In the genomic region with DNA sequence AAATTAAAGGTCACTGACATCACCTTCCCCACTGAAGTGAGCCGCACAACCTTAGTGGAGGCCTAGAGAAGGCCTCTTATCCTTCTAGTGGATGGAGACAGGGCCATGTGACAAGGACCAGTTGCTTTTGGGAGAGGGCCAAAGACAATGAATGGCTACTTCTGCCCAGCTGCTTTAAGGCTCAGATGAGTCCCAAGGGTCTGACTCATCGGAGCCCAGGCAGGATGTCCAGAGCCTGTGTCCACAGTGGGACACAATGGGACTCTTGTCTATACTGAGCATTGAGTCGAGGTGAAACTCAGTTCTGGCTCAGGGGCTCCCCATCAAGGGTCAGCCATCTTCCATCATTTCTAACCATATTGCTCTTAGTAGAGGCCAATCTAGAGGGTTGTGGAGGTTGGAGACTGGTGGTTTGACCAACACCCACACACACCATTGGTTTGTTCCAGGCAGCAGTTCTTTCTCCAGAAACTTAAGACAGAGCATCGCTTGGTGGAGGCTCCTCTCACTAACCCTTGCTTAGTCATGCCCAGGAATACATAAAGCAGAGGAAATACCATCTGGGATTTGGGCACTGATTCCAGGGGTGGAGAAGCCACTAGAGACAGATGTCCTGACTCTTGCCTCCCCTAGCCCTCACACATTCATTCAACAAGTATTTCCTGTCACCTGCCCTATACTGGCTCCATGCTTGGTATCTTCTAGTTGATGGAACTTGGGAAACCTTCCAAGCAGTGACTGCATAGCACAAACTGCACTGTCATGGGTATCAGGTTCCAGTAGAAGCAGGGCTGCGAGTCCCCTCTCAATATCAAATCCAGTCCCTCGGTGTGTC, we compare ENCODE assay signal across 14 mouse cellular contexts. TPM values are rescaled to one million over a fixed set of nuclear protein-coding genes. Genes with fewer than 3 reads are reported as not detected.
DNase-seq lines count a peak whose midpoint lies in the region; ATAC-seq and TF ChIP-seq lines count a peak whose summit lies in the region.
"Had no signal": no experiment of that assay in that cellular context is flagged by ENCODE, and none has a peak within 500 bp of the region (broad histone marks: within the 10 kb centered on the region; RNA-seq: fewer than 3 reads in every experiment).

No protein-coding gene starts in this region.

- TF ChIP-seq CTCF in left cerebral cortex, adult 2 months (IDR thresholded peaks at IDR 0.05): no peak

- H3K9me3 ChIP-seq in embryonic facial prominence, embryonic 14.5 days (ENCODE audit: control insufficient read depth, low read length): no peaks in the 10 kb centered on the region
- H3K9me3 ChIP-seq in embryonic facial prominence, embryonic 10.5 days: no peaks in the 10 kb centered on the region
- H3K9me3 ChIP-seq in heart, embryonic 14.5 days (ENCODE audit: control insufficient read depth, low read length): no peaks in the 10 kb centered on the region
- no peaks in the 10 kb centered on the region for H3K9me3 ChIP-seq in hindbrain, embryonic 11.5 days (ENCODE audit: control insufficient read depth, low read length)
- H3K9me3 ChIP-seq: limb, embryonic 15.5 days had no signal

- no peak overlapping the region for H3K4me3 ChIP-seq in embryonic facial prominence, embryonic 14.5 days (ENCODE audit: low read depth, low read length)
- H3K4me3 ChIP-seq in embryonic facial prominence, embryonic 10.5 days: no peak overlapping the region
- H3K4me3 ChIP-seq in heart, embryonic 14.5 days (ENCODE audit: control insufficient read depth in 1 of 2, insufficient read depth in 1 of 2, low read depth in 1 of 2, low read length in 2 of 2): no peak overlapping the region
- H3K4me3 ChIP-seq in hindbrain, embryonic 11.5 days (ENCODE audit: low read depth, low read length): no peak overlapping the region
- H3K4me3 ChIP-seq in left cerebral cortex, adult 2 months: no peak overlapping the region
- H3K4me3 ChIP-seq: limb, embryonic 15.5 days had no signal

- WGBS in embryonic facial prominence, embryonic 14.5 days: 55% methylated on average over 6 of the region's 6 CpGs
- 72% methylated on average over 6 of the region's 6 CpGs for WGBS in embryonic facial prominence, embryonic 10.5 days
- WGBS in heart, embryonic 14.5 days: 52% methylated on average over 6 of the region's 6 CpGs
- 82% methylated on average over 6 of the region's 6 CpGs for WGBS in hindbrain, embryonic 11.5 days

- no peak for ATAC-seq in embryonic facial prominence, embryonic 14.5 days (ENCODE audit: low read depth)
- ATAC-seq in heart, embryonic 14.5 days (ENCODE audit: insufficient number of reproducible peaks, insufficient read depth, low FRiP score, low read depth): peak; percentile 75
- no peak for ATAC-seq in hindbrain, embryonic 11.5 days (ENCODE audit: low FRiP score)
- ATAC-seq: intestine, embryonic 16.5 days had no signal

- H3K4me2 ChIP-seq in embryonic facial prominence, embryonic 14.5 days (ENCODE audit: low read depth, low read length): no peak overlapping the region
- no peak overlapping the region for H3K4me2 ChIP-seq in heart, embryonic 14.5 days (ENCODE audit: low read length)
- no peak overlapping the region for H3K4me2 ChIP-seq in hindbrain, embryonic 11.5 days (replicated peaks; ENCODE audit: low read depth, low read length)
- H3K4me2 ChIP-seq: limb, embryonic 15.5 days had no signal

- DNase-seq in embryonic facial prominence, embryonic 14.5 days (ENCODE audit: low spot score): peak; percentile 19
- DNase-seq in embryonic facial prominence, embryonic 10.5 days (ENCODE audit: low spot score): no peak
- peak; percentile 10 for DNase-seq in retina, postnatal 1 day
- no peak for DNase-seq in retina, embryonic 14.5 days (ENCODE audit: low spot score)
- no peak for DNase-seq in hindbrain, embryonic 11.5 days (ENCODE audit: low spot score)
- DNase-seq in left cerebral cortex, adult 2 months (ENCODE audit: extremely low spot score in 1 of 2, low spot score in 2 of 2): no peak
- DNase-seq in adrenal gland, adult 8-10 months: no peak
- DNase-seq: adrenal gland, postnatal 14 days; layer of hippocampus, postnatal 36 days had no signal

- H3K4me1 ChIP-seq in embryonic facial prominence, embryonic 14.5 days (ENCODE audit: control insufficient read depth, insufficient read depth, low read length): 0 out of 2 replicates have a peak, but pooled peaks cover 4% of the 10 kb centered on the region
- peaks cover 6% of the 10 kb centered on the region for H3K4me1 ChIP-seq in embryonic facial prominence, embryonic 10.5 days
- H3K4me1 ChIP-seq in heart, embryonic 14.5 days (ENCODE audit: control insufficient read depth in 2 of 2, insufficient read depth in 2 of 2, low read length in 2 of 2): peaks cover 6% of the 10 kb centered on the region in 2 experiments; a peak in 3 of 4 replicates
- H3K4me1 ChIP-seq in hindbrain, embryonic 11.5 days (replicated peaks; ENCODE audit: control insufficient read depth, insufficient read depth, low read length): peaks cover 5% of the 10 kb centered on the region; the same call in 1 of the 2 replicates

- H3K27ac ChIP-seq in embryonic facial prominence, embryonic 14.5 days (replicated peaks; ENCODE audit: low read depth, low read length): no peak overlapping the region
- no peak overlapping the region for H3K27ac ChIP-seq in embryonic facial prominence, embryonic 10.5 days (replicated peaks)
- H3K27ac ChIP-seq in heart, embryonic 14.5 days (replicated peaks in 1 of 2; ENCODE audit: control insufficient read depth in 1 of 2, insufficient read depth in 1 of 2, low read depth in 2 of 2, low read length in 2 of 2): peak overlapping the region; percentile 14 to 58; a peak in 1 of 4 replicates
- no peak overlapping the region for H3K27ac ChIP-seq in hindbrain, embryonic 11.5 days (ENCODE audit: low read depth, low read length)
- H3K27ac ChIP-seq in left cerebral cortex, adult 2 months: no peak overlapping the region
- H3K27ac ChIP-seq: limb, embryonic 15.5 days had no signal

- intact Hi-C loops in left cerebral cortex, adult 2 months (cut with DNase I): loop anchor here (10.0 kb wide), 1 partner anchor 151 kb away; no protein-coding TSS in a partner anchor

- no peaks in the 10 kb centered on the region for H3K27me3 ChIP-seq in embryonic facial prominence, embryonic 14.5 days (replicated peaks; ENCODE audit: control insufficient read depth, insufficient read depth, low read length)
- H3K27me3 ChIP-seq in embryonic facial prominence, embryonic 10.5 days (replicated peaks; ENCODE audit: low read depth, poor library complexity, severe bottlenecking): peaks cover 23% of the 10 kb centered on the region
- no peaks in the 10 kb centered on the region for H3K27me3 ChIP-seq in heart, embryonic 14.5 days (ENCODE audit: control insufficient read depth, insufficient read depth, low read length)
- H3K27me3 ChIP-seq in hindbrain, embryonic 11.5 days (ENCODE audit: control insufficient read depth, insufficient read depth, low read length): no peaks in the 10 kb centered on the region

- no peaks in the 10 kb centered on the region for H3K36me3 ChIP-seq in embryonic facial prominence, embryonic 14.5 days (ENCODE audit: control insufficient read depth, insufficient read depth, low read length)
- no peaks in the 10 kb centered on the region for H3K36me3 ChIP-seq in embryonic facial prominence, embryonic 10.5 days (replicated peaks)
- H3K36me3 ChIP-seq in heart, embryonic 14.5 days (ENCODE audit: control insufficient read depth, insufficient read depth, low read length): no peaks in the 10 kb centered on the region
- H3K36me3 ChIP-seq in hindbrain, embryonic 11.5 days (ENCODE audit: control insufficient read depth, insufficient read depth, low read length): no peaks in the 10 kb centered on the region
- H3K36me3 ChIP-seq: limb, embryonic 15.5 days had no signal

- H3K9ac ChIP-seq in embryonic facial prominence, embryonic 14.5 days (ENCODE audit: low read depth, low read length): no peak overlapping the region
- no peak overlapping the region for H3K9ac ChIP-seq in heart, embryonic 14.5 days (ENCODE audit: low read length)
- H3K9ac ChIP-seq in hindbrain, embryonic 11.5 days (ENCODE audit: low read depth, low read length): no peak overlapping the region
- H3K9ac ChIP-seq: limb, embryonic 15.5 days had no signal

RNA-seq across cellular contexts. Expression of a gene that starts 3.9 kb away (rescaled TPM):
- 7.5 and 9.2 TPM in 2 replicates for polyA plus RNA-seq in embryonic facial prominence, embryonic 14.5 days (2014; fragmentation: Nextera tagmentation; extraction: Ambion mirVana)
- polyA plus RNA-seq in embryonic facial prominence, embryonic 10.5 days (2016; fragmentation: Nextera tagmentation; extraction: Ambion mirVana): 0.24 and 0.65 TPM in 2 replicates
- polyA plus RNA-seq in heart, embryonic 14.5 days (2014; fragmentation: Nextera tagmentation; extraction: Ambion mirVana): 0.92 and 0.95 TPM in 2 replicates
- 1.7 and 2.3 TPM in 2 replicates for polyA plus RNA-seq in hindbrain, embryonic 11.5 days (2014; fragmentation: Nextera tagmentation; extraction: Ambion mirVana)
- 10 to 100 TPM; 25.7 to 27.4 TPM for total RNA-seq in left cerebral cortex, adult 2 months (2021)
- 10 to 100 TPM in 2 of 4 experiments, 1 to 10 TPM in 2; 1.2 to 14.6 (median 6.8) TPM for total RNA-seq in adrenal gland, adult 8-10 months (2022)

RNA-seq across cellular contexts. Expression of a gene that starts 10.0 kb away (rescaled TPM):
- not detected in 2 replicates for polyA plus RNA-seq in embryonic facial prominence, embryonic 14.5 days (2014; fragmentation: Nextera tagmentation; extraction: Ambion mirVana)
- polyA plus RNA-seq in embryonic facial prominence, embryonic 10.5 days (2016; fragmentation: Nextera tagmentation; extraction: Ambion mirVana): not detected in 2 replicates
- not detected in 2 replicates for polyA plus RNA-seq in heart, embryonic 14.5 days (2014; fragmentation: Nextera tagmentation; extraction: Ambion mirVana)
- polyA plus RNA-seq in hindbrain, embryonic 11.5 days (2014; fragmentation: Nextera tagmentation; extraction: Ambion mirVana): not detected in 2 replicates
- not detected for total RNA-seq in left cerebral cortex, adult 2 months (2021)
- not detected for total RNA-seq in adrenal gland, adult 8-10 months (2022)
- total RNA-seq: adrenal gland, postnatal 14 days; layer of hippocampus, postnatal 36 days had no signal
- polyA plus RNA-seq: forebrain, embryonic 11.5 days; intestine, embryonic 16.5 days; limb, embryonic 15.5 days; lung, embryonic 16.5 days had no signal

RNA-seq across cellular contexts. Expression of a gene that starts 21.0 kb away (rescaled TPM):
- 35.0 and 35.7 TPM in 2 replicates for polyA plus RNA-seq in embryonic facial prominence, embryonic 14.5 days (2014; fragmentation: Nextera tagmentation; extraction: Ambion mirVana)
- polyA plus RNA-seq in embryonic facial prominence, embryonic 10.5 days (2016; fragmentation: Nextera tagmentation; extraction: Ambion mirVana): 90.4 and 93.7 TPM in 2 replicates
- 37.4 and 42.1 TPM in 2 replicates for polyA plus RNA-seq in heart, embryonic 14.5 days (2014; fragmentation: Nextera tagmentation; extraction: Ambion mirVana)
- polyA plus RNA-seq in hindbrain, embryonic 11.5 days (2014; fragmentation: Nextera tagmentation; extraction: Ambion mirVana): 73.6 and 76.6 TPM in 2 replicates
- 10 to 100 TPM; 23.4 to 25.5 TPM for total RNA-seq in left cerebral cortex, adult 2 months (2021)
- 10 to 100 TPM; 22.2 to 26.7 (median 25.2) TPM for total RNA-seq in adrenal gland, adult 8-10 months (2022)

RNA-seq across cellular contexts. Expression of a gene that starts 21.5 kb away (rescaled TPM):
- 375 and 387 TPM in 2 replicates for polyA plus RNA-seq in embryonic facial prominence, embryonic 14.5 days (2014; fragmentation: Nextera tagmentation; extraction: Ambion mirVana)
- 570 and 593 TPM in 2 replicates for polyA plus RNA-seq in embryonic facial prominence, embryonic 10.5 days (2016; fragmentation: Nextera tagmentation; extraction: Ambion mirVana)
- polyA plus RNA-seq in heart, embryonic 14.5 days (2014; fragmentation: Nextera tagmentation; extraction: Ambion mirVana): 453 and 486 TPM in 2 replicates
- 392 and 442 TPM in 2 replicates for polyA plus RNA-seq in hindbrain, embryonic 11.5 days (2014; fragmentation: Nextera tagmentation; extraction: Ambion mirVana)
- total RNA-seq in left cerebral cortex, adult 2 months (2021): 10 to 100 TPM; 75.5 to 82.2 TPM
- 100 to 1,000 TPM; 130 to 147 (median 140) TPM for total RNA-seq in adrenal gland, adult 8-10 months (2022)

RNA-seq across cellular contexts. Expression of a gene that starts 43.0 kb away (rescaled TPM):
- 50.3 and 65.9 TPM in 2 replicates for polyA plus RNA-seq in embryonic facial prominence, embryonic 14.5 days (2014; fragmentation: Nextera tagmentation; extraction: Ambion mirVana)
- 89.4 and 96.6 TPM in 2 replicates for polyA plus RNA-seq in embryonic facial prominence, embryonic 10.5 days (2016; fragmentation: Nextera tagmentation; extraction: Ambion mirVana)
- 39.5 and 39.6 TPM in 2 replicates for polyA plus RNA-seq in heart, embryonic 14.5 days (2014; fragmentation: Nextera tagmentation; extraction: Ambion mirVana)
- 75.2 and 79.2 TPM in 2 replicates for polyA plus RNA-seq in hindbrain, embryonic 11.5 days (2014; fragmentation: Nextera tagmentation; extraction: Ambion mirVana)
- 100 to 1,000 TPM in 1 of 2 experiments, 10 to 100 TPM in 1; 94.2 to 100 TPM for total RNA-seq in left cerebral cortex, adult 2 months (2021)
- 100 to 1,000 TPM in 2 of 4 experiments, 10 to 100 TPM in 2; 75.2 to 101 (median 98.6) TPM for total RNA-seq in adrenal gland, adult 8-10 months (2022)

Comparison
In these comparisons a context has a peak if more than half of its experiments do, and no peak if none do; other contexts are left out.
1. DNase-seq: peak in embryonic facial prominence, embryonic 14.5 days (single experiment) and retina, postnatal 1 day (single experiment); none in embryonic facial prominence, embryonic 10.5 days (single experiment), retina, embryonic 14.5 days (single experiment), hindbrain, embryonic 11.5 days (single experiment), left cerebral cortex, adult 2 months (0 of 2) and adrenal gland, adult 8-10 months (single experiment).
2. H3K27ac ChIP-seq: peak in heart, embryonic 14.5 days (2 of 2); none in embryonic facial prominence, embryonic 14.5 days (single experiment), embryonic facial prominence, embryonic 10.5 days (single experiment), hindbrain, embryonic 11.5 days (single experiment) and left cerebral cortex, adult 2 months (single experiment).